Mouse (Mus musculus): ENCODE results near the gene Caskin1.

DNA sequence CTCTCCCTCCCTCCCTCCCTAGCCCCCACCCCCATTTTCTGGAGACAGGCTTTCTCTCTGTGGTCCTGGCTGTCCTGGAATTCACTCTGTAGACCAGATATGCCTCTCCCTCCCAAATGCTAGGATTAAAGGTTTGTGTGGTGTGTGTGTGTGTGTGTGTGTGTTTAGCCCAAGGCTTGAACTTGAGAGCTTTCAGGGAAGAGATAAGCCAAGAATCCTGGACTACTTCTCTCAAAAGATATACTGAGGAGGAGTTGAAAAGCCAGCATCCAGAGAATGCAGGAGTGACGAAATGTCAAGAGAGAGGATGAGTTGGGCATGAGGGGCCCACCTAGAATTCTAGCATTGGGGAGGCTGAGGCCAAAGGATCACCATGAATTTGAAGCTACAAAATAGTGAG lies 25.5 kb upstream of the Caskin1 start:
- TF ChIP-seq CTCF (IDR thresholded peaks at IDR 0.05; ENCODE audit: insufficient read depth, low read length) (no peak), POLR2A (IDR thresholded peaks at IDR 0.05; ENCODE audit: borderline replicate concordance, extremely low read depth, low read depth, low read length) (no peak)

Measured in lung, adult 2 months (tissue).